Mouse (Mus musculus): Measurements from ENCODE around the gene Thrb. TPM values are rescaled to one million over a fixed set of nuclear protein-coding genes. Genes with fewer than 3 reads are reported as not detected.

Gene Thrb
- polyA plus RNA-seq, 1 experiment from 2014 or later = 0.77 TPM

- Histone ChIP-seq H3K27ac (no peak overlapping the region), H3K4me3 (no peak overlapping the region), H3K36me3 (no peaks in the 10 kb centered on the region), H3K9me3 (no peaks in the 10 kb centered on the region), H3K4me1 (replicated peaks) (0 out of 2 replicates have a peak, but pooled peaks cover 3% of the 10 kb centered on the region), H3K27me3 (ENCODE audit: insufficient read depth, poor library complexity, severe bottlenecking) (no peaks in the 10 kb centered on the region)
- no peak for DNase-seq (ENCODE audit: low spot score)
- WGBS = 68% methylated on average over 6 of the region's 6 CpGs
Measured at GRCm38 (mm10) chr14:17863701-17864320, 203.8 kb downstream of the Thrb start.

- H3K27ac ChIP-seq = no peak overlapping the region
- H3K4me1 ChIP-seq (replicated peaks) = 0 out of 2 replicates have a peak, but pooled peaks cover 3% of the 10 kb centered on the region
- WGBS = 87% methylated on average over 6 of the region's 6 CpGs
- no peak for DNase-seq (ENCODE audit: low spot score)
- H3K9me3 ChIP-seq = no peaks in the 10 kb centered on the region
- H3K27me3 ChIP-seq (ENCODE audit: insufficient read depth, poor library complexity, severe bottlenecking) = no peaks in the 10 kb centered on the region
- H3K4me3 ChIP-seq = no peak overlapping the region
- H3K36me3 ChIP-seq = no peaks in the 10 kb centered on the region
Measured at GRCm38 (mm10) chr14:17868326-17868725, 208.3 kb downstream of the Thrb start.

DNA sequence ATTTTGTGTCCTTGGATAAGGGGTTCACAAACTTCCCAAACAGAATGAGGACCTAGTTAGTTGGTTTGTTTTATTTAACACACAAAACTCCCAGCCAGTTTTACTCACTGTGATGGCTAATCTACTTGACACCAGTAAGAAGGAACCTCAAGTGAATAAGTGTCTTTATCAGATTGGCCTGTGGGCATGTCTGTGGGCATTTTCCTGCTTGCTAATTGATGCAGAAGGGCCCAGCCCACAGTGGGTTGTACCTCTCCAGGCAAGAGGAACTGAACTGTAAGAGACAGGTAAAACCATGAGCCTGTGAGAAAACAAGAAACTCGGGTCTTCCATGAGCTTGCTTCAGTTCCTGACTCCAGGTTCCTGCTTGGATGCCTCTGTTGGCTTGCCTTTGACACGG, 215.9 kb downstream of the Thrb start:
- WGBS = 66% methylated on average over 2 of the region's 2 CpGs

GRCm38 (mm10) chr14:17879446-17879845, 219.4 kb downstream of the Thrb start:
- Histone ChIP-seq H3K9me3 (no peaks in the 10 kb centered on the region), H3K27me3 (ENCODE audit: insufficient read depth, poor library complexity, severe bottlenecking) (no peaks in the 10 kb centered on the region), H3K4me1 (replicated peaks) (no peaks in the 10 kb centered on the region), H3K27ac (no peak overlapping the region), H3K4me3 (no peak overlapping the region), H3K36me3 (no peaks in the 10 kb centered on the region)
- DNase-seq (ENCODE audit: low spot score) = no peak
- 88% methylated on average over 5 of the region's 5 CpGs for WGBS

More for the DNA sequence above, 215.9 kb downstream of the Thrb start:
- H3K36me3 ChIP-seq = no peaks in the 10 kb centered on the region
- H3K27me3 ChIP-seq (ENCODE audit: insufficient read depth, poor library complexity, severe bottlenecking) = no peaks in the 10 kb centered on the region
- H3K4me3 ChIP-seq = no peak overlapping the region
- DNase-seq (ENCODE audit: low spot score) = no peak
- H3K4me1 ChIP-seq (replicated peaks) = no peaks in the 10 kb centered on the region
- H3K9me3 ChIP-seq = no peaks in the 10 kb centered on the region
- H3K27ac ChIP-seq = no peak overlapping the region

DNA sequence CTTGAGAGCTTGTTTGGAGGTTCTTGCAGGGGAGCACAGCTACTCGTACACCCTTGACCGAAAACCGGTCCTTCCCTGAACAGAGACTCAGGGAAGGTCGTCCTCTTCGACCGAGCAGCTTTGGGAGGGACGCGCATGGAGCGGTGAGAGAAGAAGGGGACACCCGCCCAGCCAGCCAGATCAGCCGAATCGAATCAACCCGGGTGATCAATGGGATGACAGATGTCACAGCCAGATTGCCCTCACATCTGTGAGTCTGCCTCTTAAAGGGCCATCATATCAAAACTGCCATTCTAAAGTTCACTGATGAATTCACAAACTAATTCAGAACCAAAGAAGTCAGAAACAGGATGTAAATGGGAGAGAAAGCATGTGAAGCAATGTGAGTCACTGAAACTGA, 224.8 kb downstream of the Thrb start:
- no peak overlapping the region for H3K27ac ChIP-seq
- H3K9me3 ChIP-seq = no peaks in the 10 kb centered on the region
- DNase-seq (ENCODE audit: low spot score) = no peak
- H3K27me3 ChIP-seq (ENCODE audit: insufficient read depth, poor library complexity, severe bottlenecking) = no peaks in the 10 kb centered on the region
- no peak overlapping the region for H3K4me3 ChIP-seq
- H3K4me1 ChIP-seq (replicated peaks) = no peaks in the 10 kb centered on the region
- WGBS = 80% methylated on average over 13 of the region's 13 CpGs
- H3K36me3 ChIP-seq = no peaks in the 10 kb centered on the region

GRCm38 (mm10) chr14:17885320-17885719, 225.3 kb downstream of the Thrb start:
- Histone ChIP-seq H3K27ac (no peak overlapping the region), H3K4me1 (replicated peaks) (no peaks in the 10 kb centered on the region), H3K9me3 (no peaks in the 10 kb centered on the region), H3K4me3 (no peak overlapping the region), H3K27me3 (ENCODE audit: insufficient read depth, poor library complexity, severe bottlenecking) (no peaks in the 10 kb centered on the region), H3K36me3 (no peaks in the 10 kb centered on the region)
- 87% methylated on average over 3 of the region's 3 CpGs for WGBS
- DNase-seq (ENCODE audit: low spot score) = no peak

DNA sequence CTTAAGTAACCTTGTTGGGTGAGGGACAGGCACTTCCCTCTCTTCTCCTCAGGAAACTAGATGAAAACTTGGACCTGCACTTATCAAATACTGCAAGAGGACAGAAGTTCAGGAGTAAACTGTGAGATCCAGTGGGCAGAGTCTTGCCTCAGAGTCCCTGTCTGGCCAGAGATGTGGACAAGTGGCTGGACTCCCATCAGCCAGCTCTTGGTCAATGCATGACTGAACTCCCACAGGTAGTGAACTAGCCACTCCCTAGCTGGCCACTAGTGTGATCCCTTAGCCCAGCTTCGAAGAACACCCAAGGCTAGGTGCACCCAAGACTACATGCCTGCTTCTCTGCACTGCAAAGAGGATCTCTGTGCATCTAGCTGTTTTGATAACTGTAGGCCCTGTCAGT, 234.7 kb downstream of the Thrb start:
- 91% methylated on average over 1 of the region's 1 CpGs for WGBS

DNA sequence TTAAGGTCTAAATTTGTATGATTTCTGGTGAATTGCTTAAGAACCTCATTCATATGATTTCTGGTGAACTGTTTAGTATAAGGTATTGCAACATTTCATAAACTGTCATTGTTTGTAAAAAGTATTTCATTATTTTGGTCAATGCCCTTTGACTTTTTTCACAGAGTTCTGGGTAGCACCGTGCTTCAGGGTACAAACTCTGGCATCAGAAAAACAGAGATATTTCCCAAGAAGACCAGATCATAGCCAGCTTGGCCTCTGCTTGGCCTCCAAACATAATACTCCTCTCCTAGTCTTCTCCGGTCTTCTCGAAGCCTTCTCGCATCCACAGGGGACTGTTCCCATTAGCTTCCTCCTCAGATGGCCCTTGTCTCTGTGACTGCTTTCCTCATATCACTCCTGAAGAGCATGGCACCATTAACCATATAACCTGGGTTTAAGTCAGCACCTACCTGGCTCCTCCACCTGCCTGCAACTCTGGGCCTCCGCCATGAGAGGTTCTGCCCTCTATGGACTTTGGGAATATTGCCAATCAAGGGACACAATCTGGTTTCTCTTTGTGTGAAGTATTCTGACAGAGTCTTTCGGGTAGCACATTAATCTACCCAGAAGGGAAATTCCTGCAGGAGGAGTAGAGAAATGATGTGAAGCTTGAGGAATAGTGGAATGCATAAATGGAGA, 239.8 kb downstream of the Thrb start:
- no peak for DNase-seq (ENCODE audit: low spot score)
- no peak overlapping the region for H3K4me3 ChIP-seq
- H3K36me3 ChIP-seq = no peaks in the 10 kb centered on the region
- 94% methylated on average over 6 of the region's 6 CpGs for WGBS
- no peaks in the 10 kb centered on the region for H3K9me3 ChIP-seq
- no peak overlapping the region for H3K27ac ChIP-seq
- 0 out of 2 replicates have a peak, but pooled peaks cover 4% of the 10 kb centered on the region for H3K4me1 ChIP-seq (replicated peaks)
- H3K27me3 ChIP-seq (ENCODE audit: insufficient read depth, poor library complexity, severe bottlenecking) = no peaks in the 10 kb centered on the region

More for the DNA sequence above, 234.7 kb downstream of the Thrb start:
- no peak overlapping the region for H3K27ac ChIP-seq
- no peaks in the 10 kb centered on the region for H3K36me3 ChIP-seq
- H3K4me1 ChIP-seq (replicated peaks) = peaks cover 4% of the 10 kb centered on the region; the same call in 1 of the 2 replicates
- H3K4me3 ChIP-seq = no peak overlapping the region
- H3K9me3 ChIP-seq = no peaks in the 10 kb centered on the region
- H3K27me3 ChIP-seq (ENCODE audit: insufficient read depth, poor library complexity, severe bottlenecking) = no peaks in the 10 kb centered on the region
- DNase-seq (ENCODE audit: low spot score) = no peak

- Histone ChIP-seq H3K36me3 (no peaks in the 10 kb centered on the region), H3K4me3 (no peak overlapping the region), H3K27me3 (ENCODE audit: insufficient read depth, poor library complexity, severe bottlenecking) (no peaks in the 10 kb centered on the region), H3K4me1 (replicated peaks) (0 out of 2 replicates have a peak, but pooled peaks cover 4% of the 10 kb centered on the region), H3K9me3 (no peaks in the 10 kb centered on the region), H3K27ac (no peak overlapping the region)
- DNase-seq (ENCODE audit: low spot score) = peak; percentile 18
- 48% methylated on average over 3 of the region's 3 CpGs for WGBS
Measured at GRCm38 (mm10) chr14:17900414-17900795, 240.3 kb downstream of the Thrb start.

DNA sequence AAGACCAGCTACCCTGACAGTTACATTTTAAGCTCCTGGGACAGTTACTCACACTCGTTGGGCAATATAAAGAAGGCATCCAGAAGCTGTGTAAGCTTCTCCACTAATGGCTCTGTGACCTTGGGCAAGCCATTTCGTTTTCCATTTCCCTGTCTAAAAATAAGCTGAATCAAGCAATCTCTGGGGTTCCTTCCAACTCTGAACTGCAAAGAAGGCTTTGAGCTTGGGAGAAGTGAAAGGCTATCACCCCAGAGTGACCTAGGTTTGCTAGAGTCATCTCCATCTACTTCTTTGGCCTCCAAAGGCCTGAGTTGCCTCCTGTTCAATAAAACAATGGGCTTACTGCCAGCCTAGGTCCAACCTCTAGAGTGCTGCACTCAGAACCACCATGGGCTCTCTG, 242.4 kb downstream of the Thrb start:
- Histone ChIP-seq H3K27me3 (ENCODE audit: insufficient read depth, poor library complexity, severe bottlenecking) (no peaks in the 10 kb centered on the region), H3K9me3 (no peaks in the 10 kb centered on the region), H3K4me3 (no peak overlapping the region), H3K27ac (no peak overlapping the region), H3K4me1 (replicated peaks) (0 out of 2 replicates have a peak, but pooled peaks cover 4% of the 10 kb centered on the region), H3K36me3 (no peaks in the 10 kb centered on the region)
- 76% methylated on average over 2 of the region's 2 CpGs for WGBS
- no peak for DNase-seq (ENCODE audit: low spot score)

- Histone ChIP-seq H3K27ac (no peak overlapping the region), H3K4me1 (replicated peaks) (no peaks in the 10 kb centered on the region), H3K36me3 (no peaks in the 10 kb centered on the region), H3K9me3 (no peaks in the 10 kb centered on the region), H3K4me3 (no peak overlapping the region), H3K27me3 (ENCODE audit: insufficient read depth, poor library complexity, severe bottlenecking) (no peaks in the 10 kb centered on the region)
- no peak for DNase-seq (ENCODE audit: low spot score)
- 72% methylated on average over 2 of the region's 2 CpGs for WGBS
Measured at GRCm38 (mm10) chr14:17903121-17903520, 243.1 kb downstream of the Thrb start.

GRCm38 (mm10) chr14:17904554-17904953, 244.5 kb downstream of the Thrb start:
- no peaks in the 10 kb centered on the region for H3K36me3 ChIP-seq
- DNase-seq (ENCODE audit: low spot score) = peak; percentile 18
- no peak overlapping the region for H3K4me3 ChIP-seq
- no peaks in the 10 kb centered on the region for H3K27me3 ChIP-seq (ENCODE audit: insufficient read depth, poor library complexity, severe bottlenecking)
- no peaks in the 10 kb centered on the region for H3K9me3 ChIP-seq
- 66% methylated on average over 1 of the region's 1 CpGs for WGBS
- H3K27ac ChIP-seq = no peak overlapping the region
- no peaks in the 10 kb centered on the region for H3K4me1 ChIP-seq (replicated peaks)

DNA sequence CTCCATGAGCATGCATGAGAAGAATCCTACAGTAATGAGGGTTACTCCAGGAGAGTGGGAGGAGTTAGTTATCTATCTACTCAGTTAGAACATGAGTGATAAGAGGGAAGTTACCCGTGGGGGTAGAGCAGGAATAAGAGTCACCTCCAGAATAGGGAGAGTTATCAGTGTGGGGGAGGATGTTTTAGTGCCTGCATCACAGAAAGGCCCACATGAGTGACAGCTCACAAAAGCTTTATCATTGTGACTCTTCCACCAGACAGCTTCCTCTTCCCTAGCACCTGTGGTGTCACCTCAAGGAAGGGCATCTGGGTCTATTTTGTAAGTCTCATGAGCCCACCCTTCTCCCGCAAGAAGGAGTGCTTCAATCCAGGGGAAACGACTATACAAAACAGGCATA, 245.6 kb downstream of the Thrb start:
- 75% methylated on average over 3 of the region's 3 CpGs for WGBS
- no peak for DNase-seq (ENCODE audit: low spot score)
- no peaks in the 10 kb centered on the region for H3K36me3 ChIP-seq
- H3K4me3 ChIP-seq = no peak overlapping the region
- no peaks in the 10 kb centered on the region for H3K9me3 ChIP-seq
- no peaks in the 10 kb centered on the region for H3K27me3 ChIP-seq (ENCODE audit: insufficient read depth, poor library complexity, severe bottlenecking)
- no peak overlapping the region for H3K27ac ChIP-seq
- no peaks in the 10 kb centered on the region for H3K4me1 ChIP-seq (replicated peaks)

Measured in hindbrain, embryonic 10.5 days (tissue).